Mouse (Mus musculus): ENCODE results near the gene Smok3c. TPM values are rescaled to one million over a fixed set of nuclear protein-coding genes. Genes with fewer than 3 reads are reported as not detected.

The Smok3c gene
- polyA plus RNA-seq, 1 experiment from 2014 or later, result not detected

DNA sequence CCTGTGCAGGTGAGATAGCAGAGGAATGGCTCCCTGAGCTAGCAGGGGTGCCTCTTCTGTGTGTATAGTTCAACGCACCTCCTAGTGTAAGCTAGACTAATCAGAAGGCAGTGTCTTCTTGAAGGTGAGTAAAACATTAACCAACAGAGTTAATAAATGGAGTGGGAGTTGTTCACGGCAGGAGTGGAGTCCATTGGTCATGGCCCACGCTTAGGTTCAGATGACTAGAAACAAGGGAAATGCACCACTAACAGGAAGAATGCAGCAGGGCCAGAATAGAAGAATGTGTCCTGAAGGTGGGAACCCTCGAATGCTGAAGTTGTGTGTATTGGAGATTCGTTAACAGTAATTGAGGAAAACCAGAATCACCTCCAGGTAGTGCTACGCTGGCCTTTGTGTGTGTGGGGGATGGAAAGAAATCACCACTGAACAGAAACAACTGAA lies 36.1 kb downstream of the Smok3c start:
- TF ChIP-seq CTCF (IDR thresholded peaks at IDR 0.05), result 0 out of 2 replicates have a peak, but pooled peaks have one; percentile 1
- TF ChIP-seq EP300 (IDR thresholded peaks at IDR 0.05), result no peak
- Histone ChIP-seq H3K27ac (ENCODE audit: low read length) (0 out of 2 replicates have a peak overlapping the region, but pooled peaks have one; percentile 38), H3K9ac (replicated peaks; ENCODE audit: low read depth) (no peak overlapping the region)

DNA sequence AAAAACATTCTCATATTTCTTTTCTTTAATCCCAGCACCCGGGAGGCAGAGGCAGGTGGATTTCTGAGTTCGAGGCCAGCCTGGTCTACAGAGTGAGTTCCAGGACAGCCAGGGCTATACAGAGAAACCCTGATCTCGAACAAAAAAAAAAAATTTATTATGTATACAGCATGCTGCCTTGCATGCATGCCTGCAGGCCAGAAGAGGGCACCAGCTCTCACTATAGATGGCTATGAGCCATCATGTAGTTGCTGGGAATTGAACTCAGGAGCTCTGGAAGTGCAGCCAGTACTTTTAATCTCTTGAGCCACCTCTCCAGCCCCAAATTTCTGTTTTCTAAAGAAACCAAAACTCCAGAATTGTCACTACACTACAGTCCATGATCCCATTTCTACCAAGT lies 37.3 kb downstream of the Smok3c start:
- Histone ChIP-seq H3K4me2 (replicated peaks; ENCODE audit: low read depth, low read length) (no peak overlapping the region), H3K9ac (replicated peaks; ENCODE audit: low read depth) (no peak overlapping the region), H3K4me1 (ENCODE audit: insufficient read depth, low read depth, low read length) (peaks cover 11% of the 10 kb centered on the region; the same call in 1 of the 2 replicates), H3K9me3 (ENCODE audit: low read length) (no peaks in the 10 kb centered on the region), H3K36me3 (ENCODE audit: insufficient read depth, low read length) (peaks cover 18% of the 10 kb centered on the region), H3K4me3 (ENCODE audit: low read depth, low read length) (no peak overlapping the region), H3K27me3 (replicated peaks; ENCODE audit: insufficient read depth, low read length) (no peaks in the 10 kb centered on the region), H3K27ac (ENCODE audit: low read length) (no peak overlapping the region)
- no peak for TF ChIP-seq EP300 (IDR thresholded peaks at IDR 0.05)
- peak; percentile 68 for TF ChIP-seq CTCF (IDR thresholded peaks at IDR 0.05)
- 68% methylated on average over 3 of the region's 3 CpGs for WGBS
- DNase-seq (ENCODE audit: low spot score), result peak; percentile 42
- no peak for ATAC-seq

More for the DNA sequence above, 36.1 kb downstream of the Smok3c start:
- Histone ChIP-seq H3K4me1 (ENCODE audit: insufficient read depth, low read depth, low read length) (peaks cover 11% of the 10 kb centered on the region; the same call in 1 of the 2 replicates), H3K27me3 (replicated peaks; ENCODE audit: insufficient read depth, low read length) (no peaks in the 10 kb centered on the region), H3K9me3 (ENCODE audit: low read length) (no peaks in the 10 kb centered on the region), H3K4me2 (replicated peaks; ENCODE audit: low read depth, low read length) (peak overlapping the region; percentile 14; the same call in 1 of the 2 replicates), H3K4me3 (ENCODE audit: low read depth, low read length) (no peak overlapping the region), H3K36me3 (ENCODE audit: insufficient read depth, low read length) (peaks cover 12% of the 10 kb centered on the region)
- DNase-seq (ENCODE audit: low spot score) (peak; percentile 49), ATAC-seq (peak; percentile 32; the same call in 1 of the 2 replicates)
- 60% methylated on average over 6 of the region's 6 CpGs for WGBS

- TF ChIP-seq CTCF (IDR thresholded peaks at IDR 0.05) (no peak), EP300 (IDR thresholded peaks at IDR 0.05) (no peak)
- no peak for ATAC-seq
- Histone ChIP-seq H3K9ac (replicated peaks; ENCODE audit: low read depth) (no peak overlapping the region), H3K9me3 (ENCODE audit: low read length) (no peaks in the 10 kb centered on the region), H3K4me3 (ENCODE audit: low read depth, low read length) (no peak overlapping the region), H3K27me3 (replicated peaks; ENCODE audit: insufficient read depth, low read length) (no peaks in the 10 kb centered on the region), H3K36me3 (ENCODE audit: insufficient read depth, low read length) (peaks cover 18% of the 10 kb centered on the region), H3K4me2 (replicated peaks; ENCODE audit: low read depth, low read length) (no peak overlapping the region), H3K27ac (ENCODE audit: low read length) (no peak overlapping the region), H3K4me1 (ENCODE audit: insufficient read depth, low read depth, low read length) (peaks cover 11% of the 10 kb centered on the region; the same call in 1 of the 2 replicates)
- WGBS, result 95% methylated on average over 5 of the region's 5 CpGs
- DNase-seq (ENCODE audit: low spot score), result no peak
These were observed 37.7 kb downstream of the Smok3c start for GRCm38 (mm10) chr5:138090737-138091136.

DNA sequence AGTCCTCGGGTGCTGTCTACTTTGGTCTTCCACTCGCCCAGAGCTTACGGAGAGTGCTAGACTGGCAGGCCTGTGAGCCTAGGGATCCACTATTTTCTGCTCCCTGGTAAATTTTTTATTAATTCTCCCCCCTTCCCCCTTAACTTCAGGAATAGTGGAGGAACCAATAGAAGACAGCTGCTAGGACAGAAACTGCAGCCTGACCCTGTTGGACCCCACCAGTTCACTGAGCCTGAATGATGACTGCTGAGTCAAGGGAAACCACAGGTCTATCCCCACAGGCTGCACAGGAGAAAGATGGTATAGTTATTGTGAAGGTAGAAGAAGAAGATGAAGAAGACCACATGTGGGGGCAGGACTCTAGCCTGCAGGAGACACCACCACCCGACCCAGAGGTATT lies 39.8 kb downstream of the Smok3c start:
- peaks cover 21% of the 10 kb centered on the region for H3K36me3 ChIP-seq (ENCODE audit: insufficient read depth, low read length)
- no peak overlapping the region for H3K27ac ChIP-seq (ENCODE audit: low read length)
- ATAC-seq (no peak), DNase-seq (ENCODE audit: low spot score) (no peak)
- no peaks in the 10 kb centered on the region for H3K27me3 ChIP-seq (replicated peaks; ENCODE audit: insufficient read depth, low read length)
- peaks cover 2% of the 10 kb centered on the region; the same call in 1 of the 2 replicates for H3K4me1 ChIP-seq (ENCODE audit: insufficient read depth, low read depth, low read length)
- no peak overlapping the region for H3K4me2 ChIP-seq (replicated peaks; ENCODE audit: low read depth, low read length)
- TF ChIP-seq CTCF (IDR thresholded peaks at IDR 0.05), result no peak
- TF ChIP-seq EP300 (IDR thresholded peaks at IDR 0.05), result no peak
- H3K4me3 ChIP-seq (ENCODE audit: low read depth, low read length), result no peak overlapping the region
- WGBS, result 95% methylated on average over 4 of the region's 4 CpGs
- H3K9me3 ChIP-seq (ENCODE audit: low read length), result no peaks in the 10 kb centered on the region
- no peak overlapping the region for H3K9ac ChIP-seq (replicated peaks; ENCODE audit: low read depth)

DNA sequence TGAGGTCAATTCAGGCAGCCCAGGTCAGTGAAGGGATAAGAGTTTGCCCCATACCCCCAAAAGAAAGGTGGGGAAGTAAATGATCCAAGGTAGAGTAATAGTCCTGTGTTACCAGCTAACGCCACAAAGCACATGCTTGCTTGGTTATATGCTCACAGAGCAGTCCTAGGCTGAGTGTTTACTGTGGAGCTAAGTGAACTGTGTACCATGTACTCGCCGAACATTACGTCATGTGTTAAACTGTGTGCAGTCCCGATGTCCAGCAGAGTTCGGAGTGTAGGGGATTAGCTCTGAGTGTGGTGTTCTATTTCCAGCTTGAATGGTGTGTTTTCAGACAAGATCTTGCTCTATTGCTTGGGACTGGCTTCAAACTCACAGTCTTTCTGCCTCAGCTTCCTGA lies 41.5 kb downstream of the Smok3c start:
- Histone ChIP-seq H3K27me3 (replicated peaks; ENCODE audit: insufficient read depth, low read length) (no peaks in the 10 kb centered on the region), H3K4me3 (ENCODE audit: low read depth, low read length) (no peak overlapping the region), H3K9ac (replicated peaks; ENCODE audit: low read depth) (no peak overlapping the region), H3K4me2 (replicated peaks; ENCODE audit: low read depth, low read length) (no peak overlapping the region), H3K4me1 (ENCODE audit: insufficient read depth, low read depth, low read length) (no peaks in the 10 kb centered on the region), H3K9me3 (ENCODE audit: low read length) (no peaks in the 10 kb centered on the region), H3K27ac (ENCODE audit: low read length) (no peak overlapping the region), H3K36me3 (ENCODE audit: insufficient read depth, low read length) (peaks cover 35% of the 10 kb centered on the region)
- WGBS, result 89% methylated on average over 6 of the region's 6 CpGs
- ATAC-seq (no peak), DNase-seq (ENCODE audit: low spot score) (no peak)
- no peak for TF ChIP-seq CTCF (IDR thresholded peaks at IDR 0.05)
- TF ChIP-seq EP300 (IDR thresholded peaks at IDR 0.05), result no peak

DNA sequence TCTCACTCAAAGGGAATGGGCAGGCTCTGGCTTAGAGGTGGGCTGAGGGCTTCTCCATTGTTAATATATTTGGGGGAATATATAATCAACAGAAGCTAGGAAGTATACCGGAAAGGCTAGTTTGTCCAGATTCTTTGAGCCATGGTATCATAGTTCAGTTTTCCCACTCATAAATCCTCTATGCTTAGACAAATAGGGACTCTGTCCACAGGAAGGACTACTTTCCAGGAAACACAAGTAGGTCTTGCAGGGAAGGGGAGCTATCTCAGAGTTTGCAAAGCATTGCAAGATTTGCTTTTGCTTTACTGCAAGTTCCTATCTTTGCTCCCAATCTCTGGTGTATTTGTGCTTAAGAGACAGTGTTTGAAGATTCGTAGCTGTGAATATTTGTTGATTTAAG lies 52.0 kb downstream of the Smok3c start:
- Histone ChIP-seq H3K9ac (replicated peaks; ENCODE audit: low read depth) (no peak overlapping the region), H3K4me3 (ENCODE audit: low read depth, low read length) (no peak overlapping the region), H3K27ac (ENCODE audit: low read length) (no peak overlapping the region), H3K4me1 (ENCODE audit: insufficient read depth, low read depth, low read length) (no peaks in the 10 kb centered on the region), H3K9me3 (ENCODE audit: low read length) (no peaks in the 10 kb centered on the region), H3K27me3 (replicated peaks; ENCODE audit: insufficient read depth, low read length) (no peaks in the 10 kb centered on the region), H3K36me3 (ENCODE audit: insufficient read depth, low read length) (peaks cover 30% of the 10 kb centered on the region; the same call in 1 of the 2 replicates), H3K4me2 (replicated peaks; ENCODE audit: low read depth, low read length) (no peak overlapping the region)
- WGBS, result 54% methylated on average over 2 of the region's 2 CpGs
- DNase-seq (ENCODE audit: low spot score), result peak; percentile 14
- ATAC-seq, result no peak
- TF ChIP-seq CTCF (IDR thresholded peaks at IDR 0.05), result no peak
- no peak for TF ChIP-seq EP300 (IDR thresholded peaks at IDR 0.05)

Data from lung, postnatal 0 days (tissue).